Mouse (Mus musculus): ENCODE data around the gene Fam3c. TPM values are rescaled to one million over a fixed set of nuclear protein-coding genes. Genes with fewer than 3 reads are reported as not detected.
A peak's percentile ranks its signal among the peaks of the same experiment; 100 is the strongest.
"Not testable (repeated sequence)": the region's sequence is repeated elsewhere in the genome, so short reads cannot be mapped to it uniquely, and the experiment has no call there.

The Fam3c gene
- polyA plus RNA-seq, 1 experiment from 2014 or later: 35.6 TPM

- H3K9ac ChIP-seq (ENCODE audit: low read depth, low read length): no peak overlapping the region
- no peaks in the 10 kb centered on the region for H3K27me3 ChIP-seq (replicated peaks; ENCODE audit: control insufficient read depth, insufficient read depth, low read length)
- WGBS: 80% methylated on average over 4 of the region's 4 CpGs
- H3K27ac ChIP-seq (ENCODE audit: low read length): no peak overlapping the region
- no peak overlapping the region for H3K4me3 ChIP-seq (ENCODE audit: low read length)
- no peaks in the 10 kb centered on the region for H3K9me3 ChIP-seq (ENCODE audit: control insufficient read depth, low read length)
- H3K36me3 ChIP-seq (ENCODE audit: control insufficient read depth, insufficient read depth, low read length): no peaks in the 10 kb centered on the region
- no peaks in the 10 kb centered on the region for H3K4me1 ChIP-seq (ENCODE audit: control insufficient read depth, insufficient read depth, low read length)
- no peak overlapping the region for H3K4me2 ChIP-seq (ENCODE audit: low read depth, low read length)
- no peak for ATAC-seq
Observed at GRCm38 (mm10) chr6:22266018-22266417, 90.0 kb downstream of the Fam3c start.

- not testable (repeated sequence) for ATAC-seq; H3K36me3 ChIP-seq (ENCODE audit: control insufficient read depth, insufficient read depth, low read length); H3K9me3 ChIP-seq (ENCODE audit: control insufficient read depth, low read length); H3K4me2 ChIP-seq (ENCODE audit: low read depth, low read length); H3K9ac ChIP-seq (ENCODE audit: low read depth, low read length); H3K4me1 ChIP-seq (ENCODE audit: control insufficient read depth, insufficient read depth, low read length); H3K4me3 ChIP-seq (ENCODE audit: low read length); H3K27ac ChIP-seq (ENCODE audit: low read length); H3K27me3 ChIP-seq (replicated peaks; ENCODE audit: control insufficient read depth, insufficient read depth, low read length)
- 83% methylated on average over 8 of the region's 8 CpGs for WGBS
Observed at GRCm38 (mm10) chr6:22264094-22264493, 91.9 kb downstream of the Fam3c start.

GRCm38 (mm10) chr6:22262519-22262918 lies 93.5 kb downstream of the Fam3c start:
- Histone ChIP-seq H3K36me3 (ENCODE audit: control insufficient read depth, insufficient read depth, low read length) (no peaks in the 10 kb centered on the region), H3K4me3 (ENCODE audit: low read length) (no peak overlapping the region), H3K9ac (ENCODE audit: low read depth, low read length) (no peak overlapping the region), H3K9me3 (ENCODE audit: control insufficient read depth, low read length) (no peaks in the 10 kb centered on the region), H3K27me3 (replicated peaks; ENCODE audit: control insufficient read depth, insufficient read depth, low read length) (no peaks in the 10 kb centered on the region), H3K27ac (ENCODE audit: low read length) (no peak overlapping the region), H3K4me1 (ENCODE audit: control insufficient read depth, insufficient read depth, low read length) (no peaks in the 10 kb centered on the region), H3K4me2 (ENCODE audit: low read depth, low read length) (no peak overlapping the region)
- WGBS: 58% methylated on average over 4 of the region's 4 CpGs
- no peak for ATAC-seq

GRCm38 (mm10) chr6:22258784-22259183 lies 97.3 kb downstream of the Fam3c start:
- 50% methylated on average over 4 of the region's 4 CpGs for WGBS
- peak; percentile 96 for ATAC-seq
- Histone ChIP-seq H3K9ac (ENCODE audit: low read depth, low read length) (no peak overlapping the region), H3K9me3 (ENCODE audit: control insufficient read depth, low read length) (no peaks in the 10 kb centered on the region), H3K4me2 (ENCODE audit: low read depth, low read length) (no peak overlapping the region), H3K27ac (ENCODE audit: low read length) (no peak overlapping the region), H3K27me3 (replicated peaks; ENCODE audit: control insufficient read depth, insufficient read depth, low read length) (no peaks in the 10 kb centered on the region), H3K4me3 (ENCODE audit: low read length) (no peak overlapping the region), H3K4me1 (ENCODE audit: control insufficient read depth, insufficient read depth, low read length) (no peaks in the 10 kb centered on the region), H3K36me3 (ENCODE audit: control insufficient read depth, insufficient read depth, low read length) (no peaks in the 10 kb centered on the region)

Other genes starting within 250 kb of the Fam3c start
- 0.16 and 0.23 TPM in 2 replicates for gene Wnt16, start 68.0 kb downstream of the Fam3c start, polyA plus RNA-seq (2015; fragmentation: Nextera tagmentation; extraction: Ambion mirVana)